Mouse (Mus musculus) hindbrain, embryonic 15.5 days (tissue): Measurements from ENCODE around the gene Lamc1. TPM values are rescaled to one million over a fixed set of nuclear protein-coding genes. Genes with fewer than 3 reads are reported as not detected.
A peak's percentile ranks its signal among the peaks of the same experiment; 100 is the strongest.

ENCODE experiments used
- ATAC-seq: fragments of 200-750 bp; cut with Nextera tagmentation; 2 replicates; pipeline ENCODE4 v1.8.0; 2017; ENCODE audit warnings: low read depth, moderate number of reproducible peaks, moderate TSS enrichment; ENCODE audit not compliant: low FRiP score
- H3K27ac ChIP-seq: fragments of 300-500 bp; sonication (generic); replicated peaks from 2 replicates; pipeline ENCODE4 v1.5.1; 2015; ENCODE audit warnings: mild to moderate bottlenecking, inconsistent platforms
- H3K27me3 ChIP-seq: fragments of 300-500 bp; sonication (generic); 2 replicates; pipeline ENCODE4 v1.6.1; 2015; ENCODE audit warnings: control low read depth, inconsistent platforms
- H3K36me3 ChIP-seq: fragments of 300-500 bp; sonication (generic); 2 replicates; pipeline ENCODE4 v1.6.1; 2015; ENCODE audit warnings: control low read depth, inconsistent platforms
- H3K4me1 ChIP-seq: fragments of 300-500 bp; sonication (generic); replicated peaks from 2 replicates; pipeline ENCODE4 v1.6.1; 2015; ENCODE audit warnings: control low read depth, inconsistent platforms
- H3K4me2 ChIP-seq: fragments of 300-500 bp; sonication (generic); 2 replicates; pipeline ENCODE4 v1.6.1; 2015; ENCODE audit warnings: moderate library complexity, mild to moderate bottlenecking, inconsistent platforms
- H3K4me3 ChIP-seq: fragments of 300-500 bp; sonication (generic); 2 replicates; pipeline ENCODE4 v1.5.1; 2015; ENCODE audit warnings: mild to moderate bottlenecking, inconsistent platforms
- H3K9ac ChIP-seq: fragments of 300-500 bp; sonication (generic); 2 replicates; pipeline ENCODE4 v1.6.1; 2015; ENCODE audit warnings: inconsistent platforms
- H3K9me3 ChIP-seq: fragments of 300-500 bp; sonication (generic); 2 replicates; pipeline ENCODE4 v1.6.1; 2016; ENCODE audit warnings: control low read depth, inconsistent platforms
- WGBS: fragments of 180-500 bp; shearing (Covaris S2); methylation state at CpG from one replicate; pipeline ENCODE4 v1.1.7; 2015; 5-methylcytosine and 5-hydroxymethylcytosine counted together
- polyA plus RNA-seq: library from polyadenylated mRNA; unstranded; fragments of >200 nt; fragmentation: Nextera tagmentation; extraction: Ambion mirVana; gene quantifications from 2 replicates; pipeline ENCODE4 v1.2.1, GENCODE M21; 2015

The Lamc1 gene
- polyA plus RNA-seq, 1 experiment from 2014 or later: 19.2 TPM

DNA sequence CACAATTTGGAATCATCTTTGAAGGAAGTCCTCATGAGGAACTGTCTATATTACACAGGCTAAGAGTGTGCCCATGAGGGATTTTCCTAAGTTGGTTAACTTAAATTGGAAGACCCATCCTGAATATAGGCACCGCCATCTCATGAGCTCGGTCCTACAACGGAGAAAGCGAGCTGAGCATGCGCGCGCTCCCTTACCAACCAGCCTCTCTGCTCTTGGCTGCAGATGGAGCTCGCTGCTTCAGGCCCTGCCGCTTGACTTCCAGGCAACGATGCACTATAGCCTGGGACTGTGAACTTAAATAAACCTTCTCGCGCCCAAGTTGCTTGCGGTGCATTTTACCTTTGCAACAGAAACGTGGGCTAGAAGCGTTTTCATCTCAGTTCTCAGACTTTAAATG lies 61.8 kb downstream of the Lamc1 start:
- Histone ChIP-seq H3K9me3 (no peaks in the 10 kb centered on the region), H3K4me3 (no peak overlapping the region), H3K4me2 (no peak overlapping the region), H3K27ac (no peak overlapping the region), H3K27me3 (no peaks in the 10 kb centered on the region), H3K9ac (no peak overlapping the region), H3K4me1 (peaks cover 20% of the 10 kb centered on the region), H3K36me3 (no peaks in the 10 kb centered on the region)
- WGBS: 94% methylated on average over 15 of the region's 15 CpGs
- ATAC-seq: no peak

DNA sequence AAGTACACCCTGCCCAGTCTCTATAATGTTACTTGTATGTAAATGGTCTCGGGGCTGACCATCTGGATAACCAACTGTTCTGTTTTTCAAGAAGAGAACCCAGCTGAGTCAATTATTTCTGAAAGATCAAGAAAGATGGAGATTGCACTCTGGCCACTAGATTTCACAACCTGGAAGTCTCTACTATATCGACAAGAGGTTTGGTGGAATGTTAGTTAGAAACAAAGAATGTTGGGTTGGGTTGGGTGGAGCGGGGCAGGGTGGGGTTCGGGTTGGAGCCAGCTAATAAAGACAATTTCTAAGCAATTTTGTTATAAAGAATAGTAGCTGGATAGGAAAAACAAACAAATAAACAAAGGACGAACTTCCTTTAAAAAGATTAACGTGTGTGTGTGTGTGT lies 62.9 kb downstream of the Lamc1 start:
- Histone ChIP-seq H3K27me3 (no peaks in the 10 kb centered on the region), H3K4me1 (peaks cover 27% of the 10 kb centered on the region), H3K9me3 (no peaks in the 10 kb centered on the region), H3K36me3 (no peaks in the 10 kb centered on the region), H3K9ac (no peak overlapping the region), H3K4me3 (no peak overlapping the region), H3K27ac (no peak overlapping the region), H3K4me2 (no peak overlapping the region)
- no peak for ATAC-seq
- WGBS: 87% methylated on average over 6 of the region's 6 CpGs

DNA sequence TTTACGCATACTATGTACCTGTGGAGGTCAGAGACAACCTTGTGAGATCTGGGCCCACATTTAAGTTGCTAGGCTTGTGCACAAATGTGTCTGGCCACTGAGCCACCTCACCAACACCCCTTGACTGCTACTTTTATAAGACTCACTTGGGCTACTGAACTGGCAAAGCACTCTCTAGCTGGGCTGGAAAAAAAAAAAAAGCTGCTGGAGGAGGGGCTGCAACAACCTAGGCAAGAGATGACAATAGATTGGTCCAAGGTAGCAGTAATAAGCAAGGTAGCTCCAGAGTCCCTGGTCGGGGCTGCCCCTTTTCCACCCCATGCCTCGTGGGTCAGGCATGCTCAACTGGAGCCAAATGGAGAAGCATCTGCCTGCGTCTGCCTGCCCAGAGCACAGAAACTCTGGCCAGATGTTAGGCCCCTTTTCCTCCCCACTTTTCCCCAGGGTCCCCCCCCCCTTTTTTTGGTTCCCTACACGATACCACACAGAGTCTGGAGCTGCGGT lies 63.7 kb downstream of the Lamc1 start:
- Histone ChIP-seq H3K27ac (no peak overlapping the region), H3K9ac (no peak overlapping the region), H3K36me3 (no peaks in the 10 kb centered on the region), H3K4me1 (peaks cover 33% of the 10 kb centered on the region), H3K9me3 (no peaks in the 10 kb centered on the region), H3K27me3 (no peaks in the 10 kb centered on the region), H3K4me3 (no peak overlapping the region), H3K4me2 (no peak overlapping the region)
- ATAC-seq: no peak
- 80% methylated on average over 6 of the region's 6 CpGs for WGBS

DNA sequence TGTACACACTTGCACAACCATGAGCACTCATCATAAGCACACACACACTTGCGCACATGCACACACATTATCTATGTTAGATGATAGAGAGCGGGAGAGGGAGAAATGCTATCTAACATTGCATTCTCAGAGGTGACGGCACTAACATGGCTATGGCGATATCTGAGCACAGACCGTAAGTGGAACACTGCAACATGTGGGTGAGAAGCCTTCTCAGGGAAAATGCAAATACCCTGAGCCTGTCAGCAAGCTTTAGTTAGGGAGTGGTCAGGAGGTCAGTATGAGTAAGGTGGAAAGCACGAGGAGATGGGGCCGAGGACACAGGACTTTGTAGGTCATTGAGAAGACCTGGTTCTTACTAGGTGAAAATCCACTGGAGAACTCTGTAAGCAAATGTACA lies 64.3 kb downstream of the Lamc1 start:
- no peak for ATAC-seq
- H3K9ac ChIP-seq: no peak overlapping the region
- H3K4me3 ChIP-seq: no peak overlapping the region
- no peaks in the 10 kb centered on the region for H3K36me3 ChIP-seq
- H3K27me3 ChIP-seq: no peaks in the 10 kb centered on the region
- WGBS: 96% methylated on average over 7 of the region's 7 CpGs
- no peaks in the 10 kb centered on the region for H3K9me3 ChIP-seq
- H3K27ac ChIP-seq: no peak overlapping the region
- H3K4me1 ChIP-seq: peaks cover 33% of the 10 kb centered on the region
- H3K4me2 ChIP-seq: no peak overlapping the region

DNA sequence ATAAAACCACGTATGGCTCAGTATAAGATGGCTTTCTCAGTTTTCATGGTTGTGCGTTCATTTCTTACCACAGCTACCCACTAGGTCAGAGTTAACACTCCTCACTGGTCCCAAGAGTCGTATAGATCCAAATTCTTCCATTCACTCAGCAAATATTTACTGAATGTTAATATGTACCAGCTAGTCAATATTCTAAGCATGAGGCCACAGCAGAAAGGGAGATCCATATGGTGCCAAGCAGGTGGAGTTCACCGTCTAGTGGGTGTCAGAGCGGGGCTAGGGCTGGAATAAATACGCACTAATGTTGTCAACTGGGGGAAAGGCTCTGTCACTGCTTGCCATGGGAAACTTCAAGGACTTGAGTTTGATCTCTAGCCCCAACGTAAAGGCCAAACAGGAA lies 64.9 kb downstream of the Lamc1 start:
- no peaks in the 10 kb centered on the region for H3K9me3 ChIP-seq
- H3K36me3 ChIP-seq: no peaks in the 10 kb centered on the region
- H3K27ac ChIP-seq: no peak overlapping the region
- 90% methylated on average over 7 of the region's 7 CpGs for WGBS
- H3K4me2 ChIP-seq: no peak overlapping the region
- ATAC-seq: no peak
- H3K4me3 ChIP-seq: no peak overlapping the region
- no peaks in the 10 kb centered on the region for H3K27me3 ChIP-seq
- H3K9ac ChIP-seq: no peak overlapping the region
- peaks cover 33% of the 10 kb centered on the region for H3K4me1 ChIP-seq

DNA sequence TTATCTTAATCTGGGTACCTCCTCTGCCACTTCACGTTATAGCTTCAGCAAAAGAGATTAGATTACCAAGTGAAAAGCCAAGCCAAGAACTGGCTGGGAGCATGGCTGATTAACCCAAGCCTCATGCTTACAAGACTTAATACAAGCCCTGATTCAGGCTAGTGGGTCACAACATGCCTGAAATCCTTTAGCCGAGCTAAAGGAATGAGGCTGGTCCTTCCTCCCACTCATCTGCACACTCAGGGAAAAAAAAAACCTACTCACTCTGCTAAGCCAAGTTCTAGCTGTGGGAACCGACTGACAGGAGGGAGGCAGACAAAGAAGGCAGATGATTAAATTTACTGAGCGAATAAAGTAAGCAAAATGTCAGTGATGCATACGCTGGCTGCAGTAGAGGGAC lies 65.7 kb downstream of the Lamc1 start:
- H3K9ac ChIP-seq: 0 out of 2 replicates have a peak overlapping the region, but pooled peaks have one; percentile 10
- 35% methylated on average over 5 of the region's 5 CpGs for WGBS
- no peaks in the 10 kb centered on the region for H3K9me3 ChIP-seq
- H3K4me1 ChIP-seq: peaks cover 33% of the 10 kb centered on the region
- H3K36me3 ChIP-seq: no peaks in the 10 kb centered on the region
- H3K27ac ChIP-seq: peak overlapping the region; percentile 52
- H3K4me2 ChIP-seq: no peak overlapping the region
- H3K4me3 ChIP-seq: no peak overlapping the region
- no peak for ATAC-seq
- H3K27me3 ChIP-seq: no peaks in the 10 kb centered on the region

DNA sequence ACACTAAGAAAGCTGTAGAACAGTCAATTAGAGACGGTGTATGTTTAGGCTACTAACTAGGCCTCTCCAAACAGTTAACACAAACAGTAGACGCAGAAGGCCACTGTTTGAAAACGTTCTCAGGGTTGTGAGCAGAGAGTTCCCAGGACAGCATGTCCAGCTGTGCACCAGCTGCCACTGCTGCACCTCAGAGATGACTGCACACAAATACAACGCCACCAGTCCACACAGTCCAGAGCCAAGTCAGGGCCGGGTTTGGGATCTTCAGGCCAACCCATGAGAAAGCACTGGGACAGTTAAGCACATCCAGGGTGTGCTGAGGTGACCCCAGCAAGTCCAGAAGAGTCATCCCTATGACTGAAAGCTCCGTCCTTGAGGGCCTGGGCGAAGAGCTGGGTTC lies 67.0 kb downstream of the Lamc1 start:
- H3K9ac ChIP-seq: no peak overlapping the region
- H3K4me3 ChIP-seq: no peak overlapping the region
- no peak overlapping the region for H3K4me2 ChIP-seq
- H3K4me1 ChIP-seq: peaks cover 33% of the 10 kb centered on the region
- H3K27me3 ChIP-seq: no peaks in the 10 kb centered on the region
- H3K9me3 ChIP-seq: no peaks in the 10 kb centered on the region
- peak overlapping the region; percentile 12; the same call in 1 of the 2 replicates for H3K27ac ChIP-seq
- 63% methylated on average over 7 of the region's 7 CpGs for WGBS
- ATAC-seq: no peak
- no peaks in the 10 kb centered on the region for H3K36me3 ChIP-seq

DNA sequence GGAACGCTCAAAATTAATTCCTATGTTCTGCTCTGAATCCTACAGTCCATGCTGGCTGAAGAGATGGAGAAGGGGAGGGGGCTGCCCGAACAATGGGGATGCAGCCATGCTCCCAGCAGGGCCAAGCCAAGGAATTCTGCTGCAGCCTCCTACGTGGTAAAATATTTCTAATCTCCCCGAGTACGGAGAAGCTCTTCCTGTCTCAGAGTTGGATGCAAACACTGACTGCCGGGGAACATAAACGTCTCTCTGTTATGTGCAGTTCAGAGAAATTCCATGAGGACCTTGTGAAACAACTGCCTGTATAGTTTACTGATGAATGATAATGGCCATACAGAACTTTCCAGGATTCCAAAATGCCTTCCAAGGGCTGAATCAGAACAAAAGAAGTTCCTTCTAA lies 67.5 kb downstream of the Lamc1 start:
- ATAC-seq: no peak
- Histone ChIP-seq H3K4me3 (no peak overlapping the region), H3K27me3 (no peaks in the 10 kb centered on the region), H3K4me2 (no peak overlapping the region), H3K27ac (peak overlapping the region; percentile 12; the same call in 1 of the 2 replicates), H3K4me1 (peaks cover 33% of the 10 kb centered on the region), H3K36me3 (no peaks in the 10 kb centered on the region), H3K9me3 (no peaks in the 10 kb centered on the region), H3K9ac (no peak overlapping the region)
- 17% methylated on average over 7 of the region's 7 CpGs for WGBS

DNA sequence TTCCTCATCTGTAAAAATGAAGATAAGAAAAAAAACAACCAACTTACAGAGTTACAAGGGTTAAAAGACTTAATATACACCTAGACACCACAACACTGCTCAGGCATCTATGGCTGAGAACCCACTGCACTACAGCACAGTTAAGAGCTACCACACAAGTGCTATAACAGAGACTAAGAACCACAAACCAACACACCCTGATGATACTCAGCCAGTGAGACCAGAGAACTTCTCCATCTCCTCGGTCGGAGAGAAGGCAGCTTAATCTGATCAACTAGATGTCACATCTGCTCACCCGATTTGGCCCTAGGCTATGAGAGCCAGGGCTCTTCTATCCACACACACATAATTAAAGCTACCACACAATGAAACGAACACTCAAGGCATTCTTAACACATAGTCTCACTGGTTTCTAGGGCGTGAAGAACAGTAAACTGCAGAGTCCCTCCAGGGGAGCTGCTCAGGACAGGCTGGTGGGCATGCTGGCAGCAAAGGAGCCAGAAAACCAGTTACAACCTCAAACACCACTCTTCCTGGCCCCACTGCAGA lies 72.8 kb downstream of the Lamc1 start:
- no peak overlapping the region for H3K27ac ChIP-seq
- peaks cover 10% of the 10 kb centered on the region for H3K4me1 ChIP-seq
- no peak overlapping the region for H3K9ac ChIP-seq
- H3K27me3 ChIP-seq: no peaks in the 10 kb centered on the region
- 57% methylated on average over 5 of the region's 5 CpGs for WGBS
- no peak overlapping the region for H3K4me3 ChIP-seq
- H3K4me2 ChIP-seq: no peak overlapping the region
- H3K36me3 ChIP-seq: no peaks in the 10 kb centered on the region
- H3K9me3 ChIP-seq: no peaks in the 10 kb centered on the region
- no peak for ATAC-seq

DNA sequence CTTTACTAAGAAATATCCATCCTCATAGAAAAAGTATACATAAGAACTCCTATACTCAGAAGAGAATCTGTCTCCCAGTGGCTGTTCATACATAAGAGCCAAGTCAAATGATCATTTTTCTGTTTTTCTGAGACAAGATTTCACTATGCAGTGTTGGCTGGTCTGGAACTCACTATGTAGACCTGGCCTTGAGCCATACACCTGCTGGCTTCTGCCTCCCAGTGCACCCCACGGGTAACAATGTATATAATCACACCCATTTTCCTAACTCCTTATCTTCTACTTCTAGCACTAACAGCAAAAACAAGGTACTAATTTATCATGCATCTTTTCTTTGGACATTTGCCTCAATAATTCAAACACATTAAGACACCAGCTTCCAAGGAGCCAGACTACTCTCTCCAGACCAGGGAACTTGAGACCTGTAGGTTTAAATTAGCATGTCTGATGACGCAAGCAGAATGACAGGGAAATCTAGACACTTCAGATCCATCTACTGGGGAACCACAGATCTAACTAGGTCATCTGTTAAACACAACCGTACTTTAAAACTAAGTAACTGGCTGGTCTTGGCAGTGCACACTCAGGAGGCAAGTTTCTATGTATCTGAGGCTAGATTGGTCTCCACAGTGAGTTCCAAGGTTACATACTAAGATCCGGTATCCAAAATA lies 79.9 kb downstream of the Lamc1 start:
- Histone ChIP-seq H3K27me3 (no peaks in the 10 kb centered on the region), H3K4me1 (no peaks in the 10 kb centered on the region), H3K27ac (no peak overlapping the region), H3K36me3 (peaks cover 29% of the 10 kb centered on the region), H3K9me3 (peaks cover 7% of the 10 kb centered on the region; the same call in 1 of the 2 replicates), H3K4me3 (no peak overlapping the region), H3K9ac (no peak overlapping the region), H3K4me2 (no peak overlapping the region)
- no peak for ATAC-seq
- WGBS: 85% methylated on average over 4 of the region's 4 CpGs

DNA sequence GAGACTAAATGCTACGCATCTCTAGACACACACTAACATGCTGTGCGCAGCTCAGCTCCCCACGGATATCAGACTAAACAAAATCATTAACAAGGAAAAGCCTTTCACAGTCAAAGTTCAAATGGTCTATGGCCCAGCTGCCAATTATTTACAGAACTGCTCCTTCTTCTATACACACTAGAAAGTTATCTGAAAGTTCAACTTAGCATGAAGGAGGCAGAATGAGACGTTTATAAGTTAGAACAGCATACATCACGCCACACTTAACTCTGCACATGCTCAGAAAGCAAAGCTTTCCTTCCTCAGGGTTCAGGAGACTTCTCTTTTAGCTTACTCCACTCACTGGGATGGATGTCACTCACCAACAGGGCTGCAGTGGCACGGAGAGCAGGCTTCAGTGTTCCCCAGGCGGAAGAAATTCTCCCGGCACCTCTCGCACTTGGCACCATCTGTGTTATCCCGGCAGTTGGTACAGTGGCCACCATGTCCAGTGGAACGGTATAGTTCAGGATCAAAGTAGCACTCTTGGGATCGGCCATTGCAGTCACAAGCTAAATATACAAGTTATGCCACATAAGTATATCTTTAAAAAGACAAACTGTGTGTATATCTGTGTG lies 80.9 kb downstream of the Lamc1 start:
- Histone ChIP-seq H3K27ac (no peak overlapping the region), H3K4me3 (no peak overlapping the region), H3K27me3 (no peaks in the 10 kb centered on the region), H3K9ac (no peak overlapping the region), H3K9me3 (peaks cover 7% of the 10 kb centered on the region; the same call in 1 of the 2 replicates), H3K4me1 (no peaks in the 10 kb centered on the region), H3K4me2 (no peak overlapping the region), H3K36me3 (peaks cover 35% of the 10 kb centered on the region)
- WGBS: 90% methylated on average over 12 of the region's 12 CpGs
- ATAC-seq: no peak

DNA sequence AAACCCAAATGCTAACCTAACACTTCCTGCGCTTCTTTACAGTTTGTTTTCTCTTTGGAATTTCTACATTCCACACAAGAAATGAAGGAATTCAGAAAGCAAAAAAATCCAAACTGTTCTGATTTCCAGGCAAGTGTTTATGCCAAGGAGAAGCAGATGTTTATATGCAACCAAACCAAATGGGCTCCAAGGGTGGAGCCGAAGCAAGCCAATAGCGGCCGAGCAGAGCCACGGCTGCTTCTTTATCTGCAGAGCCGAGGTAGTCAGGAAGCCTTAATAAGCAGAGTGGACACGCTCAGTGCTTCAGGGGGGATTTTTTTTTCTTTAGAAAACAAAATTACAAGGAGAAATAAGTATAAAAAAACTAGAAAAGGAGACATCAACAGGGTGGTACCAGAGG lies 91.2 kb downstream of the Lamc1 start:
- WGBS: 79% methylated on average over 7 of the region's 7 CpGs
- peaks cover 44% of the 10 kb centered on the region for H3K36me3 ChIP-seq

More for the DNA sequence above, 91.2 kb downstream of the Lamc1 start:
- H3K27me3 ChIP-seq: no peaks in the 10 kb centered on the region
- H3K4me2 ChIP-seq: no peak overlapping the region
- no peak overlapping the region for H3K27ac ChIP-seq
- H3K4me1 ChIP-seq: no peaks in the 10 kb centered on the region
- no peak overlapping the region for H3K4me3 ChIP-seq
- ATAC-seq: no peak
- no peak overlapping the region for H3K9ac ChIP-seq
- H3K9me3 ChIP-seq: no peaks in the 10 kb centered on the region
